Mouse (Mus musculus) A20 (cell line): ENCODE results near the gene Prickle4.

Experiments
- DNase-seq: peaks from one replicate; pipeline ENCODE4 v3.0.0-alpha.2; 2011; ENCODE audit warnings: low read depth, low spot score

Gene Prickle4

GRCm38 (mm10) chr17:47694503-47695336 lies at the start of gene Prickle4:
Gene Prickle4 (minus strand): TSS chr17:47694736.
- peak; percentile 95 for DNase-seq

- DNase-seq, result no peak
Measured at GRCm38 (mm10) chr17:47744086-47744485, 49.5 kb upstream of the Prickle4 start.

- DNase-seq, result no peak
Measured at GRCm38 (mm10) chr17:47742991-47743734, 48.6 kb upstream of the Prickle4 start.

GRCm38 (mm10) chr17:47740186-47740585 lies 45.6 kb upstream of the Prickle4 start:
- peak; percentile 64 for DNase-seq

- DNase-seq, result peak; percentile 94
Measured at GRCm38 (mm10) chr17:47738879-47739798, 44.6 kb upstream of the Prickle4 start.

GRCm38 (mm10) chr17:47738066-47738878 lies 43.7 kb upstream of the Prickle4 start:
- DNase-seq, result peak; percentile 97

GRCm38 (mm10) chr17:47737271-47738065 lies 42.9 kb upstream of the Prickle4 start:
- DNase-seq, result peak; percentile 96

- DNase-seq, result peak; percentile 94
Measured at GRCm38 (mm10) chr17:47736856-47737255, 42.3 kb upstream of the Prickle4 start, which contains the start of gene Tfeb. Gene Tfeb (plus strand): TSS chr17:47737030.

GRCm38 (mm10) chr17:47735553-47736100 lies 41.1 kb upstream of the Prickle4 start:
- no peak for DNase-seq

- no peak for DNase-seq
Measured at GRCm38 (mm10) chr17:47730633-47731575, 36.4 kb upstream of the Prickle4 start.

- DNase-seq, result no peak
Measured at GRCm38 (mm10) chr17:47726566-47726965, 32.0 kb upstream of the Prickle4 start, which contains the start of gene Pgc. Gene Pgc (plus strand): TSS chr17:47726842.

- DNase-seq, result no peak
Measured at GRCm38 (mm10) chr17:47721183-47721582, 26.6 kb upstream of the Prickle4 start.

- DNase-seq, result no peak
Measured at GRCm38 (mm10) chr17:47715037-47715436, 20.5 kb upstream of the Prickle4 start.

- no peak for DNase-seq
Measured at GRCm38 (mm10) chr17:47712889-47713571, 18.5 kb upstream of the Prickle4 start.

- no peak for DNase-seq
Measured at GRCm38 (mm10) chr17:47711883-47712282, 17.3 kb upstream of the Prickle4 start.

- DNase-seq, result no peak
Measured at GRCm38 (mm10) chr17:47710036-47710435, 15.5 kb upstream of the Prickle4 start.

- DNase-seq, result no peak
Measured at GRCm38 (mm10) chr17:47708972-47709371, 14.4 kb upstream of the Prickle4 start.

GRCm38 (mm10) chr17:47707961-47708360 lies 13.4 kb upstream of the Prickle4 start:
- no peak for DNase-seq
